Mouse (Mus musculus): ENCODE measurements around the gene Trpm6.

The Trpm6 gene

DNA sequence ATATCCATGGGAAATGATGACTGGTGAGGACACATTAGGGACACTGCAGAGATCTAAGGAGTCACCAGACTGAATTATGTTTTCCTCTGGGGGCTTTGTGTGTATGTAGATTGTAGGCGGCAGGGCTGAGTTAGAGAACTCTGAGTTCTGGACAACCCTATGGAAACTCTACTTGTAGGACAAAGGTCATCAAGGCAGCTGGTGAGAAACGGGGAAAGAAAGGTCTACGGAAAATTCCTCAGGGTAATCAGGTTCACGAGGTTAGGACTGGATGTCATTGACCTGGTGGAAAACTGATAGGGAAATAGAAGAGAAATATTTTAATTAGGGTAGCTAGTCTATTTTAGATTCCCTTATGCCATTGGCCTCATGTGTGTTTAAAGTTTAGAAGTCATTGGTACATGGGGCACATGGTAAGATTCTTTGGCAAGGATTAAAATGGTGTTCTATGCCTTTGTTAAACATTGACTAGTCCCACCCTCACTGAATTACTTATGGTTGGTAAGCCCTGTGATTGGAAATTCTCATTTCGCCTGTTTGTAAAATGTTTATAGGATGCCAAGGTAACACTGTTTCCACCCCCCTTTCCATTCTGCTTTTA lies 23.2 kb downstream of the Trpm6 start:
- no peak for DNase-seq

DNA sequence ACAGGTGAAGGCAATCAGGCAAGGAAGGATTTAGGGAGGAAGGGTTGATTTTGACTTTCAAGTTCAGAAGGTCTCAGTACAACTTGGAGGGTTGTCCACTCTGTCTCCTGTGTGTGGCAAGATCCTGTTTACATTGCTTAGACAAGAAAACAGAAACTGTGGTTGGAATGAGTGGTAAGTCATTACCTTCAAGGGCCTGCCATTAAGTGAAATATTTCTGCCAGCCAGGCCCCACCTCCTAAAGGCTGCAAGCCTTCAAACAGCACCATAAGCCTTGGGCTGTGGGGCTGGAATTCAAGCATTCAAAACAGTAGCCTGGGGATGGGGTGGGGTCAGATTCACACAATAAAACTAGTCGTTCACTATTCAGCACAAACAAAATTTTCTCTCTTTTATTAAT lies 24.3 kb downstream of the Trpm6 start:
- DNase-seq: no peak

DNA sequence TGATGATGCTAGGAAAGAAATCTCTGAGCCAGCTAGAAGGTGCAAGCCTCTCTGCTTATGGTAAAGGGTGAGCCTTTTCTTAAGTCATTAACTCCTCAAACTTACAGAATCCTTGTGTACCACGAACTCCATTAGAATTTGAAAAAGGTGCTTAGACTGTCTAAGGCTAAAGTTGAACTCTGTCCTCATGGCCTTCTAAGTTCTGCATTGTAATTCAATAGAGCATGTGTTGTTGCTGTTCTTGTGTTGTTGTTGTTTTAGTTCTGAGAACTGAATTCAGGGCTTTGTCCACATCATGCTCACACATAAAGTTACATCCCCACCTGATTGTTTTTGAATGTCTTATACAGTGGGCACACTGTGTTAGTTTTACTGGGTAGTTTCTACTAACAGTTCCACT lies 49.9 kb downstream of the Trpm6 start:
- DNase-seq: no peak

DNA sequence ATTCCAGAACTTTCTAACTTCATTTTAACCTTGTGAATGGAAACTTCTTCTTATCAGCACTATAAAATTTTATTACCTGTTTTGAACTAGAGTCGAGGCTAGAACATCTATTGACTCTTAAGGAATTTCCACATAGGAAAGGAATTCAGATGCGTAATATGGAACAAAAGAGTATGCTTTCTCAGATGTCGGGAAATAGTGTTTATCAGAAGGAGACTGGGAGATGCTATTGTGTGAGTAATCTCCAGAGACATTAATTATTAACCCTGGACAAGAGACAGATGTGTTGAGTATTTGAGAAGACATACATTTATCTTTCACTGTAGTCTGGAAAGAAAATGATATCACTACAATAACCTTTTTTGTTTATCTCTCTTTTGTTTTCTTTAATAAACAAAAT lies 61.5 kb downstream of the Trpm6 start:
- DNase-seq: no peak

DNA sequence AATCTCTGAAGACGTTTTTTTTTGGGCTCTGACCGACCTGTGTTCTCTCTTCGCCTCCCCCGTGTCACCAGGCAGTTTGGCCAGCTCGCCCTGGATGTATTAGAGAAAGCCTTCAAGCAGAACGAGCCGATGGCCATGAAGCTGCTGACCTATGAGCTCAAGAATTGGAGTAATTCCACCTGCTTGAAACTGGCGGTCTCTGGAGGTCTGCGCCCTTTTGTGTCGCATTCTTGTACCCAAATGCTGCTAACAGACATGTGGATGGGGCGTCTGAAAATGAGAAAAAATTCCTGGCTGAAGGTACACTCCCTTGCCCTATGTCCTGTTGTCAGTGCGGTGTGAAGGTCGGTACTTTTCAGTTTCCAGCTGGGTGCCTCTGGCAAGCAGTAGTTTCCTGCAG lies 65.4 kb downstream of the Trpm6 start:
- DNase-seq: no peak

DNA sequence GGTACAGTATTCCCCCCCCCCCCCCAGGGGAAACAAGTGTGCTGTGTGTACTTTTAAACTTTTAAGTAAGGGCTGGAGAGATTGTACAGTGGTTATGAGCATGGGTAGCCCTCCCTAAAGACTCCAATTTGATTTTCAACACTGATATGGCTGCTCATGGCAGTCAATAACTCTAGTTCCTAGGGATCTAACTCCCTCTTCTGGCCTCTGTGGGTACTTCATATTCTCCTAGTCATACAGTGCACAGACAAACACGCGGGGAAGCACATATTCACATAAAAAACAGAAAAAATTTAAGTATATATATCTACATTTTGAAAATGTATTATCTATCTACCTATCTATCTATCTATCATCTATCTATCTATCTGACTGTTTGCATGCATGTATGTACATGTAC lies 67.6 kb downstream of the Trpm6 start:
- DNase-seq: no peak

DNA sequence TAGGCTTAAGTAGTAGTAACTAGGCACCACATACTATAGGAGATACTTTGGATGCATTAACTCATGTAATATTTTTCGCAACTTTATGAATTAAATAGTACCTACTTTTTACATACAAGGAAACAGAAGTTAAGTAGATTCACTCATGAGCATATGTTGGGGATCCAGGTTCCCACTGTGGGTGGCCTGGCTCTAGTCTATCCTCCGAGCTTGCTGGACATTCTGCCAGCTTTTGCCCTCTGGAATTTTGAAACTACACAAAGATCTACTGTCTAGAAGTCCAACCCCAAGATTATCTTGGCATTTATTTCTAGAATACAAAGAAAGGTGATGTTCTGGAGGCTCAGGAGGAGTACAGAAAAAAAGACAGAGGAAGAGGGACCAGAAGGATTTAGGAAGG lies 78.8 kb downstream of the Trpm6 start:
- no peak for DNase-seq

DNA sequence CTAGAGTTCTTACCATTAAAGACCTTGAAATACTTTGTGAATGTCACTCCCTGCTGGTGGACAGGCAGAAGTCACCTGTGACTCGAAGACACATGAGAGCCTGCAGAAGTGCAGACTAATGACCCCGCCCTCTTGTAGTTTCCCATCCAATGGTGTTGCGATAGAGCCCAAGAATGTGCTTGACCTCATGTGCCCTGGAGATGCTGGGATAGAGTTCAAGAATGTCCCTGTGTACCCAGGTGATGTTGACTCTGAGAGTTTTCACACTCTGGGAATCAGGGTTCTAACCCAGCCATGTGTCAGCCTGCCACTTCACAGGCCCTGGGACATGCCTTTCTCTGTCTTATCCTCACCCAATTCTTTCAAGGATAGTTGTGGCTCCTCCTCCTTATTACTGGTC lies 81.4 kb downstream of the Trpm6 start:
- DNase-seq: no peak

DNA sequence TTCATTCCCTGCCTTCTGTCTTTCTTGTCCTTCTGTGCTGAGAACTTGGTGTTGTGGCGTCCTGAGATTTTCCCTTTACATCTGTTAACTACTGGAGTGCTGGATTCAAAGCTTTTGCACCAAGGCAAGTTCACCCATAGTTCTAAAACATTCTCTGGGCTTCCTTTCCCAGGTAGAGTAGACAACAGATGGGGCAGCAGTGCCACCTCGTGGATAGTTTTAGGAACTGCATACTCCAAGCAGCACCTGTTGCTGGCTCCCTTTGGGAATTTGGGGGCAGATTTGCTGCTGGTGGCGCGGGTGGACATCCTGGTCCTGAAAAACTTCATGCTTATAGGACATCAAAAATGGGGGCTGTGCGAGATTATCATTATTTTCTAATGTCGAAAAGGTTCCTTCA lies 85.2 kb downstream of the Trpm6 start:
- peak; percentile 43 for DNase-seq

DNA sequence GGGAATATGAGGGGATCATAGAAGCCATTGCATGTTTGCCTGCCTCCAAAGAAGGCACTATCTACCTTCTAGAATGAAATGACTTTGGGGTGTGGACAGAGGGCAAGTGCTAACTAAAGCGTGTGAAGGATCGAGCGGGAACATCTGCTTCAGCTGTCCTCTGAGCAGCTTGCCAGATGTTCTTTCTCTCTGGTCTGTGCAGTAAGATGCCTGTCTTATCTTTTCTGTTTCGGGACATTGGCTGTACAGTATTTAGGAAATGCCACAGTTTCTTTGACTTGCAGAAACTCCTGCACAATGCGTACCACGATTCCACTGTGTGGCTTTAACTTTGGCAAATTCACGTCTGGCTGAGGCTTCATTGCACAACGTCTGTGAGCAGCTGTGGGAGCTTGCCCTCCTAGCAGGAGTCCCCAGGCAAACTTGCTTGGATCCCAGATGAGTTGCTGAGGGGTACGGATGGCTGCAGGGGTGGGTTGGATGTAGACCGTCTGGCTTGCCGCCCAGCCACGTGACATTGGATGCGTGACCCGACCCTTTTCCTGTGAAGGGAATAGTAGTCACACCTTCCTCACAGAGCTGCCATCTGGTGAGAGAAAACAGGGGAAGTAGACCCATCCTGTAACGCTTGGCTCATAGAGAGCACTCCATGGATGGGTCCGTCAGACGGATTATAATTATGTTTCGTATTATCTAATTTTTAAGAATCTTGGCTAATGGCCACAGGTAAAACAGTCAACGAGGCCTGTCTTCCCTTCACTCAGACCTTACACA lies 92.2 kb downstream of the Trpm6 start:
- DNase-seq: no peak

DNA sequence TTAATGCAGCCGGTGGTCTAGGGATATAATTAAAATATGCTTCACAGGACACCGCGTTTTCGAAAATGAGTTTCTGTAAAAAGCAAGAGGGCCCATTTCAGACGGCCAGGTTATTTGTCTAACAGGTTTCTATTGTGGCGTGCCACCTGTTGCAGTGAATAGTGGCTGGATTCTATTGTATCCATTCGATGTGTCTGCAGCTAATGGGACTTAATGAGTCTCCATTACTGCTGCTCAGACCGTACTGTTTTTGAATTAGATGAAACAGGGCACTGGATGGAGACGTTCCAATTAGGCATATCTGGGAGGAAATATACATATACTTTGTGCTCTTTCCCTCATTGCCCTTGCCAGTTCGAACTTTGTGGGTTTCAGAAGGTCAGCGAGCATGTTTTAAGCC lies 92.8 kb downstream of the Trpm6 start:
- no peak for DNase-seq

DNA sequence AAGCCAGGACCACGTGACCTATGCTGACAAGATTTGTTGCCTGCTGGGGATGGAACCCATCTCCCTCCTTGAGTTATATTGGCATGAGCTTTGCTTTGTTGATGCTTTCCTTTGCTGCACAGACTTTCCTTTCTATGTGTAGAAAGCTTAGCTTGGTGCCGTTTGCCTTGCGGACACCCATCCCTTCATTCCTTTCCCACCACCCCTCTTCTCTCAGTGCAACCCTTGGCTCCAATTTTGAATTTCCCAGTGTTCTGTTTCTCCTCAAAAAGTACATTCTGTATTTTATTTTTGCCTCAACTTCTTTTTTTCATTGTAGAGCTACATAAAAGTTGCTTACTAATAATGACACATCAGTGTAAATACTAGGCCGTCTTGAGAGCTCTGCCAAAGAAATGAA lies 96.6 kb downstream of the Trpm6 start:
- no peak for DNase-seq

DNA sequence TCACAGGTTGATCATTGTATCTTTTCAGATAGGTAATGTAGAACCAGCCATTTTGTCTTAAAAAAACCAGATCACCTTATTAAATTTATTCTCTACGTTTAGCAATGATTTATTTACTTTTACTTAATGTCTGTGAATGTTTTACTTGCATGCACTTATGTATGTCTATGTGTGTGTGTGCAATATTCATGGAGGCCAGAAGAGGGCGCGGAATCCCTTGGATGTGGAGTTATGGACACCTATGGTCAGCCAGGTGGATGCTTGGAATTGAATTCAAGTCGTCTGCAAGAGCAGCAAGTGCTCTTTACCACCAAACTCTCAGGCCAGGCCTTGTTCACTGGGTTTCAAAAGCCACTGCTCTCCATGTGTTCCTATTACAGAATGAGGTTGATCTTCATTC lies 118.5 kb downstream of the Trpm6 start:
- DNase-seq: no peak

DNA sequence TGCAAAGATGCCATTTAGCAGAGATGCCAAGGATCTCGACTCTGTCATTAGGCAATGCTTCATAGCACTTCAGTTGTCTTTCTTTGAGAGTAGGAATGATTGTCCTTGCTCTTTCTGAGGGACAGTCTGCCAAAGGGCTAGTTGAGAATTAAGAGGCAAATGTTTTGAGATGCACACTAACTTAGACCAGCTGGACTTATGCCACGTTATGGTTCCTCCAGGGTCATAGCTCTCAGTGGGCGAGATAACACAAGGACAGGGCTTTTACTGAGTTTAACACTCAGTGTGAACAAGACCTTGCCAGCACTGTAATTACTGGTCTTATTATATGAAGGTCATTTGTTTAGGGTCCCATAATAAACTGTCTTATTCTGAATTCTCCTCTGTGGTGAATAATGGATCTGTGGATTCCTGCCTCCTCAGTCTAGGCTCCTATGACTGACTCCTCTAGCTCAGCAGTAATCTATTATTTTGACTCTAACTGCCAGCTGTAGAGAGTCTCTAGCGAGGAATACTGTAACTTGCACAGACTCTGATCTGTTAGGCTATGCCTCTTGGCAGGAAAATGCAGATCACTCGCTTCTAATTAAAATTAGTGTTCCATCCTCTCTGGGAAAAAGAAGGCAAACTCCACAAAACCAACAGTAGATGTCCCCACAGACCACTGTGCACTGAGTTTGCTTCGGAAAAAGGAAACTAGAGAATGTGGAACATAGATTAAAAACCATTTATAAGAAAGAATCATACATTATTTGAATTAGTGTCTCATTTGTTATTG lies 123.2 kb downstream of the Trpm6 start:
- no peak for DNase-seq

DNA sequence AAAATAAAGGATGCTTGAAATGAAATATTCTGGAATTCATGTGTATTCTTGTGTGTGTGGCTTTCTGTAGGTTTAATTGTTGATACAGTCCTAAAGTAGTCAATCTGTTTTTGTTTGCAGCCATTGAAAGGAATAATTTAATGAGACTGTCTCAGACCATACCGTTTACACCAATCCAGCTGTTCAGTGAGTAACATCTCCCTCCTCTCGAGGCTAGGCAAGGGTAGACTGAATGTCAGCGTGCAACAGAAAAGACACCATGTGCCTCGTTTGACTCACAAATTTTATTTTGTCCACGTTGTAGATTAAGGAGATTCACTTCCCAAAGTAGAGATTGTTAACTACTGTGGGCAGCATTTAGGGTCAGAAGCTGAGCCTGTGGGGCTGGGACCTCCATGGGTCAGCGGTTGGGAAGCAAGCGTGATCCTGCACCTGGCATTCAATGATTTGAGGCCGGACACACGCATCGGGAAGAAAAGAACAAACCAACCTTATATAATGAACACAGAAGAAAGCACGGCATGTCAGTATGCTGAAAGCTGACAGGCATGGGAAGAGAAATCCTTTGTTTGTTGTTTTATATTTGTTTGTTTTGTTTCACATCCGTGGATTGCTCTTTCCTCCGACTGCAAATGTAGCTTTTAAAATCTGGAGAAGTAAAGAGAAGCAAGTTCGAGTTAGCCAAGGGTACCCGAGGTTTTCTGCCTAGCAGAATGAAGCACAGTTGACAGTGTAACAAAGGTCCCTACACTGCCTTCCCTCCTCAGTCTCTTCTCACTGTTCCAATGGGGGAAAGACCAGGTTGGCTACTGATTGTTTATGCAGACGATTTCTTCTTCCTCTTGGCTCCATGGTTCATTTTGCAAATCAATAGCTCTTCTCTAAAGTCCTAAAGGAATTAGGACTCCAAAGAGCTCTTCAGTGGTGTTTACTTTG lies 124.2 kb downstream of the Trpm6 start:
- DNase-seq: no peak

DNA sequence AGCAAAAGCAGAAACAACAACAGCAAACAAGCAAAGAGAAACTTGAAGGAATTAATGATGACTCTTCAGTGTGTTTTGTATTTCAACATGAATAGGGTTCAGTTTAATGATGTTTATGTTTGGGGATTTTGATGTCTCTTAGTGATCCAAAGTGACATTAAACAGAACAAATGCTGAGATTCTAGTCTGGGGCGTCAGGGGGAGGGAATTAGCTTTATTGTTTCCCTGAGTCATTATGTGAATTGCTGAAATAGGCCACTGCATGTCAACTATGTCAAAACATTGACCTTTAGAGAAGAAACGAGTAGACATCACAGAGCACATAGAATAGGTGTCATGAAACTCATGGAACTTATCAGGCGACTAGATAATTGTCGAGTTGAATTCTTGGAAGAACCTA lies 129.5 kb downstream of the Trpm6 start:
- no peak for DNase-seq

DNA sequence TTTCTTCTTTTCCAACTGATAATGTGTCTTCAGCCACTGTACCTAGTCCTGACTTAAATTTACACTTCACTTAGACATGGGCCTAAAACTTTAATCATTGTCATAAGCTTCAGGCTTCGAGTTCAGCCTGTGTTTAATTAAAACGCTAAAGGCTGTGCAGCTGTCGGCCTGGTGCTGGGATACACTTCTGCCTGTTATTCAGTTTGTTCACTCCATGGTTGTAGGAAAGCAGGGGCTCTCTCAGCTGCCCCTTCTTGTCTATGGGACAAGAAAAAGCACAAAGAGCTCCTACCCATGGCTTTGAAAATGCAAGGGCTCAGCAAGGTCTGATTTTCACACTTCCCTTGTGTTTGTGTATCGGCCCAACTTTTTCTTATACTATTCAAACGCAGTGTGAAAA lies 131.4 kb downstream of the Trpm6 start:
- DNase-seq: no peak

DNA sequence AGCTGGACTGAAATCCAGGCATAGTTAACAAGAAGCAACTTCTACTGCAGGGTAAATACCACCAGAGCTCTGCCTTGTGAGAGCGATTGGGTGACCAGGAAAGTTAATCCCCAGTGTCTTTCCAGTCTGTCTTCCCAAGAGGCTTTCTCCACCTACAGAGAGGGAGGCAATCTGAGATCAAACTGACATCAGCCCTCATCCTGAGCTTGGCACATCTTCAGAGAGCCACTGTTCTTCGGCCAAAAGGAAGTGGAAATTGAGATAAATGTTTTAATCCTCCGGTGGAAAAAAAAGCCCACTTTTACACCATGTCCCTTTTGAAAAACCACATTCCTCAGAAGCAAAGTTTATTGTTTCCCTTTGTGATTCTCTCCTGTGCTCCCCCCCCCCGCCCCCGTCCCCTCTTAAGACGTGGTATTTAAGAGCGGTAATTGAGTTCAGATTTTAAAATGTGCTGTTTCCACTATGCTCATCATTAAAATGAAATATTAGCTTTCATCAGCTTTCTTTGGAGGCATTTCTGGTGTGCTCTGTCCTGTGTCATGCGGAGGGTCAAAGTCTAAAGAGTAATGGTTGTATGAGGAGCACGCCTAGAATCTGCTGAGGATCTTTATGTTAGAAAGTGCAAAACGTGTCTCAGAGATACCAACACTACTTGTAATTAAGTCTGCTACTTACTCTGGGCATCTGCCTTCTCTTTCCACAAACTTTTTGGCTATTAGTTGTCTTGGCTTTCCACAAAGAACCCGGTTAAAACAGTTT lies 138.0 kb downstream of the Trpm6 start:
- DNase-seq: no peak

DNA sequence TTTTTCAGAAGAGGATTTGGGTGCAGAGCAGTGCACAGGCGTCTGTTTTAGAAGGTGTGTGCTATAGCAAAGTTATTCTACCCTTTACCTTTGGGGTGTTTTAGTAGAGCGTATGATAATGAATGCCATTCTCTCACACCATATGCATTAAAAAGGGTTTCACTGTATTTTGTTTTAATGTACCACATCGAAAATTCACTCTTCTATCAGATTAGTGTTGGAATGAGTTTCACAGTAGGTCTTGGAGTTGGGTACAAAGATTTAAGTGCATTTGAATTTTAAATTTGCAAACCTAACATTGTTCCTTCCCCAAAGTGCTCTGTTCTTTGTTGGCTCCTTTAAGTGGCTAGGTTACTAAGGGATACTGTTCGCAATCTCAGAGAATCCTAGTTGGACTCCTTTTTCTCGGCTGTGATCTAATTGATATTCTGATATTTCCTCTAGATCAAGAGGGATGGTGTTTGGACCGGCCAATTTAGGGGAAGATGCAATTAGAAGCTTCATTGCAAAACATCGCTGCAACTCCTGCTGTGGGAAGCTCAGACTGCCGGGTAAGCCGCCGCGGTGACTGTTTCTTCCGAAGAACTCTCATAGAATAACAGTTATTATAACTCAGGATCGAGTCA lies 138.8 kb downstream of the Trpm6 start:
- DNase-seq: peak; percentile 9

DNA sequence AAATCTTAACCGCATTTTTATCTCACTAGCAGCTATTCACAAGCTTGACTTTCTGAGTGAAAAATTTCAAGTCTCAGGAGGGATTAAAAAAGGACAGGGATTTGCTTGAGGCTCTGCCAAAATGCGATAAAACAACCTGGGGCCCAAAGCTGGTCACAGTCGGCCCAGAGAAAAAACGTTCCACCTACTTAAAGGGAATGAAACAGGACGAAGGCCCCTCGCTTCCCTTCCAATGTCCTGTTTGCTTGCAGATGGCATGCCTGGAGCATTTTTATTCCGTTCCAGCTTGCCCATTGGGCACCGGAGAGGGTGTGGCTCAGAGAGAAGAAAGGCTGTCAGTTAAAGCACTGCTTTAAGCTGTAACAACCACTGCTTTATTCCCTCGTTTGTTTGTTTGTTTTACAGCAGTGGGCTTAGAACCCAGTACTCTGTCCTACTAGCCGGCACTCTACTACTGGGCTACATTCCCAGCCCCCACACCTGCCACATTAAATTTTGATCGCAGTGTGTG lies 139.4 kb downstream of the Trpm6 start:
- no peak for DNase-seq

DNA sequence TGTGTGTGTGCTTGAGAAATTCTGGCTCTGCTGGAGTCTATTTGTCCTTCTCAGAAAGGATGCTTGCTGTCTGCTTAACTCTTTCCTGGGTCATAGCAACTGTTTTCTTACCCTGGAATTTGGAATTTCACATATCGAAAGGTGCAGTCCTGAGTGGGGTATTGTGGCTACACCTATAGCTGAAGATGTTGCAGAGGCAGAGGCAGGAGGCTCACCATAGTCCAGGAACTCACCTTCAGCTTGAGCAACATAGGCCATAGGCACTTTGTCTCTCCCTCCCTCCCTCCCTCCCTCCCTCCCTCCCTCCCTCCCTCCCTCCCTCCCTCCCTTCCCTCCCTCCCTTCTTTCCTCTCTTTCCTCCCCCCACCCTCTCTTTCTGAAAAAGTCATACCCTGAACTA lies 139.8 kb downstream of the Trpm6 start:
- no peak for DNase-seq

DNA sequence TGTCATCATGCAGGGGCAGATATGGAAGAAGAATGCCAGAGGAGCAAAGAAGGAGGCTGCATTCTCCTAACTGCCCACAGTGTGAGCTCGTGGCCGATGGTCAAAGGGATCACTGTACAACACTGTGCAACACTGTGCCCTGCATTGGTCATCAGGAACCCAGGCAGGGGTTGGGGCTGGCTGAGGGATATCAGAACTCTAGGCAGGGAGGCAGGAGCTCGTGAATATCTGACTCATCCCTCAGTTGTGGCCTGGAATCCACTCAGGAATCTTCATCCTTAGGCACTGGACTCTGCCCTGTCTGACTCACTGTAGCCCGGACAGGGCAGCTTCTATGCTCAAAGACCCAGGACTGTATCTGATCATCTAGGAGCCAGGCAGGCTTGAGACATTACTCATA lies 140.4 kb downstream of the Trpm6 start:
- DNase-seq: no peak
